Mouse (Mus musculus): Measurements from ENCODE around the gene Armc6.

Gene Armc6

GRCm38 (mm10) chr8:70234080-70234780 is at the start of gene Armc6, which contains the start of gene Sugp2:
TSS of gene Armc6 (minus strand) at chr8:70234466.
TSS of gene Sugp2 (plus strand) at chr8:70234226.
- peak; percentile 97 for DNase-seq

- peak; percentile 67 for DNase-seq
These were observed 49.1 kb upstream of the Armc6 start for GRCm38 (mm10) chr8:70283136-70284077.

- DNase-seq, result peak; percentile 96
These were observed 48.4 kb upstream of the Armc6 start, which contains the start of gene Homer3 for GRCm38 (mm10) chr8:70282603-70283135. TSS of gene Homer3 (plus strand) at chr8:70282827.

GRCm38 (mm10) chr8:70281001-70281400 is 46.7 kb upstream of the Armc6 start:
- no peak for DNase-seq

GRCm38 (mm10) chr8:70279266-70279665 is 45.0 kb upstream of the Armc6 start:
- no peak for DNase-seq

GRCm38 (mm10) chr8:70278175-70278574 is 43.9 kb upstream of the Armc6 start:
- DNase-seq, result no peak

- DNase-seq, result peak; percentile 56
These were observed 42.2 kb upstream of the Armc6 start for GRCm38 (mm10) chr8:70276476-70276875.

- no peak for DNase-seq
These were observed 40.1 kb upstream of the Armc6 start for GRCm38 (mm10) chr8:70274350-70274749.

GRCm38 (mm10) chr8:70272949-70273348 is 38.7 kb upstream of the Armc6 start:
- peak; percentile 41 for DNase-seq

GRCm38 (mm10) chr8:70268799-70269565 is 34.7 kb upstream of the Armc6 start:
- peak; percentile 59 for DNase-seq

GRCm38 (mm10) chr8:70268311-70268710 is 34.0 kb upstream of the Armc6 start:
- DNase-seq, result no peak

GRCm38 (mm10) chr8:70267674-70268073 is 33.4 kb upstream of the Armc6 start:
- no peak for DNase-seq

GRCm38 (mm10) chr8:70259043-70259442 is 24.8 kb upstream of the Armc6 start:
- DNase-seq, result no peak

GRCm38 (mm10) chr8:70258600-70258999 is 24.3 kb upstream of the Armc6 start:
- DNase-seq, result no peak

- DNase-seq, result no peak
These were observed 23.2 kb upstream of the Armc6 start for GRCm38 (mm10) chr8:70257456-70257855.

GRCm38 (mm10) chr8:70254628-70255027 is 20.4 kb upstream of the Armc6 start:
- no peak for DNase-seq

GRCm38 (mm10) chr8:70247841-70248240 is 13.6 kb upstream of the Armc6 start:
- DNase-seq, result no peak

GRCm38 (mm10) chr8:70246622-70247021 is 12.4 kb upstream of the Armc6 start:
- DNase-seq, result no peak

- DNase-seq, result no peak
These were observed 6.4 kb upstream of the Armc6 start for GRCm38 (mm10) chr8:70240642-70241041.

- no peak for DNase-seq
These were observed 3.6 kb upstream of the Armc6 start for GRCm38 (mm10) chr8:70237842-70238241.

GRCm38 (mm10) chr8:70234781-70235128 is 489 bp upstream of the Armc6 start:
- DNase-seq, result no peak

- DNase-seq, result no peak
These were observed 660 bp downstream of the Armc6 start for GRCm38 (mm10) chr8:70233606-70234005.

GRCm38 (mm10) chr8:70230837-70231236 is 3.4 kb downstream of the Armc6 start:
- DNase-seq, result no peak

Data from kidney, postnatal 10 days (tissue).